Mouse (Mus musculus) olfactory bulb, adult 2 months (tissue): Measurements from ENCODE around the gene Tubgcp2. TPM values are rescaled to one million over a fixed set of nuclear protein-coding genes. Genes with fewer than 3 reads are reported as not detected.
A peak's percentile ranks its signal among the peaks of the same experiment; 100 is the strongest.

Experiments
- H3K27ac ChIP-seq: fragments of 200-500 bp; 2 replicates; pipeline ENCODE4 v1.5.1; 2012; ENCODE audit warnings: low read depth, low read length; ENCODE audit not compliant: insufficient read depth
- H3K4me1 ChIP-seq: fragments of 200-500 bp; 2 replicates; pipeline ENCODE4 v1.6.1; 2012; ENCODE audit warnings: low read length; ENCODE audit not compliant: control insufficient read depth, insufficient read depth
- H3K4me3 ChIP-seq: fragments of 200-500 bp; 2 replicates; pipeline ENCODE4 v1.5.1; 2012; ENCODE audit warnings: mild to moderate bottlenecking, low read depth, low read length, moderate library complexity; ENCODE audit not compliant: insufficient read depth
- CTCF ChIP-seq: fragments of 200-500 bp; IDR thresholded peaks from 2 replicates; pipeline ENCODE4 v1.5.1; 2012; ENCODE audit warnings: low read depth, mild to moderate bottlenecking, low read length, moderate library complexity; ENCODE audit not compliant: insufficient read depth
- POLR2A ChIP-seq: fragments of 200-500 bp; IDR thresholded peaks from 2 replicates; pipeline ENCODE4 v1.6.1; 2012; ENCODE audit warnings: mild to moderate bottlenecking, low read depth, low read length, moderate library complexity; ENCODE audit not compliant: insufficient read depth
- WGBS: fragments of 180-500 bp; shearing (Covaris S2); methylation state at CpG from one replicate; pipeline ENCODE4 v1.1.7; 2018; 5-methylcytosine and 5-hydroxymethylcytosine counted together
- polyA plus RNA-seq: library from polyadenylated mRNA; stranded (reverse); fragments of >200 nt; gene quantifications from 2 replicates; pipeline ENCODE4 v1.2.4, GENCODE M21; 2012; ENCODE audit warnings: low replicate concordance; ENCODE audit not compliant: missing spikeins, insufficient read depth, insufficient read length

Tubgcp2 gene
- polyA plus RNA-seq, 1 experiment: not detected

- 20% methylated on average over 15 of the region's 15 CpGs for WGBS
- peak overlapping the region; percentile 46 for H3K4me3 ChIP-seq
- peaks cover 14% of the 10 kb centered on the region for H3K4me1 ChIP-seq
- TF ChIP-seq POLR2A (no peak), CTCF (no peak)
- H3K27ac ChIP-seq: no peak overlapping the region
Observed at GRCm38 (mm10) chr7:139949893-139950282, 86.6 kb downstream of the Tubgcp2 start.

GRCm38 (mm10) chr7:139946032-139946431 lies 90.4 kb downstream of the Tubgcp2 start:
- 71% methylated on average over 5 of the region's 5 CpGs for WGBS
- Histone ChIP-seq H3K4me3 (no peak overlapping the region), H3K27ac (no peak overlapping the region), H3K4me1 (peaks cover 24% of the 10 kb centered on the region)
- TF ChIP-seq CTCF (no peak), POLR2A (no peak)

Other genes starting within 250 kb of the Tubgcp2 start
- gene Adgra1, start 202.5 kb downstream of the Tubgcp2 start, polyA plus RNA-seq: not detected in 2 replicates
- not detected in 2 replicates for gene Kndc1, start 142.0 kb downstream of the Tubgcp2 start, polyA plus RNA-seq
- gene Utf1, start 92.9 kb downstream of the Tubgcp2 start, polyA plus RNA-seq: not detected in 2 replicates
- not detected in 2 replicates for gene 6430531B16Rik, start 57.9 kb downstream of the Tubgcp2 start, polyA plus RNA-seq
- gene Adam8, start 44.1 kb downstream of the Tubgcp2 start, polyA plus RNA-seq: not detected in 2 replicates
- gene Zfp511, start 278 bp downstream of the Tubgcp2 start, polyA plus RNA-seq: not detected in 2 replicates
- gene Msx3, start 12.4 kb upstream of the Tubgcp2 start, polyA plus RNA-seq: not detected in 2 replicates
- gene Caly, start 45.9 kb upstream of the Tubgcp2 start, polyA plus RNA-seq: not detected in 2 replicates
- not detected in 2 replicates for gene Prap1, start 56.7 kb upstream of the Tubgcp2 start, polyA plus RNA-seq
- not detected in 2 replicates for gene Fuom, start 65.8 kb upstream of the Tubgcp2 start, polyA plus RNA-seq
- gene Paox, start 79.1 kb upstream of the Tubgcp2 start, polyA plus RNA-seq: not detected in 2 replicates
- gene Echs1, start 79.8 kb upstream of the Tubgcp2 start, polyA plus RNA-seq: not detected in 2 replicates
- not detected in 2 replicates for gene Mtg1, start 100.9 kb upstream of the Tubgcp2 start, polyA plus RNA-seq
- not detected in 2 replicates for gene Sprn, start 118.2 kb upstream of the Tubgcp2 start, polyA plus RNA-seq
- gene Olfr522, start 128.1 kb upstream of the Tubgcp2 start, polyA plus RNA-seq: not detected in 2 replicates
- not detected in 2 replicates for gene Olfr523, start 136.5 kb upstream of the Tubgcp2 start, polyA plus RNA-seq
- not detected in 2 replicates for gene Olfr524, start 169.3 kb upstream of the Tubgcp2 start, polyA plus RNA-seq
- not detected in 2 replicates for gene Cd163l1, start 181.6 kb upstream of the Tubgcp2 start, polyA plus RNA-seq
- not detected in 2 replicates for gene 5830411N06Rik, start 210.6 kb upstream of the Tubgcp2 start, polyA plus RNA-seq